In genomic region chr3:92153322-92153721, GRCm38 (mm10) we compare ENCODE assay signal across 9 mouse cellular contexts. TPM values are rescaled to one million over a fixed set of nuclear protein-coding genes. Genes with fewer than 3 reads are reported as not detected.
DNase-seq lines count a peak whose midpoint lies in the region; ATAC-seq lines count a peak whose summit lies in the region.
"Had no signal": no experiment of that assay in that cellular context is flagged by ENCODE, and none has a peak within 500 bp of the region (broad histone marks: within the 10 kb centered on the region; RNA-seq: fewer than 3 reads in every experiment).

No protein-coding gene starts in this region.

- H3K27ac ChIP-seq in kidney, embryonic 15.5 days = no peak overlapping the region
- no peak overlapping the region for H3K27ac ChIP-seq in hindbrain, embryonic 14.5 days

- no peaks in the 10 kb centered on the region for H3K9me3 ChIP-seq in kidney, embryonic 15.5 days (replicated peaks)
- H3K9me3 ChIP-seq in hindbrain, embryonic 14.5 days (ENCODE audit: control insufficient read depth, low read length) = no peaks in the 10 kb centered on the region

- 0 out of 2 replicates have a peak, but pooled peaks cover 3% of the 10 kb centered on the region for H3K4me1 ChIP-seq in kidney, embryonic 15.5 days
- no peaks in the 10 kb centered on the region for H3K4me1 ChIP-seq in hindbrain, embryonic 14.5 days (replicated peaks; ENCODE audit: control insufficient read depth, insufficient read depth, low read length)

- peak; percentile 7 to 60 for DNase-seq in kidney, adult 8-10 months
- peak; percentile 24 for DNase-seq in Muller cell, postnatal 12 days (ENCODE audit: inconsistent ontology term)
- DNase-seq in c-Kit-positive CD71-positive TER-119-negative erythroid progenitor cells, embryonic 14.5 days (ENCODE audit: low read depth) = peak; percentile 31
- peak; percentile 88 for DNase-seq in hindbrain, embryonic 14.5 days (ENCODE audit: low spot score)
- peak; percentile 5 to 10 for DNase-seq in left cerebral cortex, adult 8-10 months (ENCODE audit: low spot score in 2 of 2)
- peak; percentile 13 for DNase-seq in retina, postnatal 7 days (ENCODE audit: low read depth, low spot score)

- H3K4me3 ChIP-seq in kidney, embryonic 15.5 days (replicated peaks) = no peak overlapping the region
- no peak overlapping the region for H3K4me3 ChIP-seq in hindbrain, embryonic 14.5 days (replicated peaks; ENCODE audit: low read length)

- no peak for ATAC-seq in kidney, embryonic 15.5 days (replicated peaks; ENCODE audit: low FRiP score)
- ATAC-seq in hindbrain, embryonic 14.5 days (ENCODE audit: low FRiP score) = no peak
- ATAC-seq in inflammation-experienced regulatory T-cells, adult 6 months = no peak

- no peak overlapping the region for H3K4me2 ChIP-seq in kidney, embryonic 15.5 days
- no peak overlapping the region for H3K4me2 ChIP-seq in hindbrain, embryonic 14.5 days (replicated peaks)

- H3K9ac ChIP-seq in kidney, embryonic 15.5 days = no peak overlapping the region
- no peak overlapping the region for H3K9ac ChIP-seq in hindbrain, embryonic 14.5 days

- H3K36me3 ChIP-seq in kidney, embryonic 15.5 days = no peaks in the 10 kb centered on the region
- H3K36me3 ChIP-seq in hindbrain, embryonic 14.5 days (replicated peaks; ENCODE audit: control insufficient read depth, insufficient read depth) = no peaks in the 10 kb centered on the region

- no peaks in the 10 kb centered on the region for H3K27me3 ChIP-seq in kidney, embryonic 15.5 days
- no peaks in the 10 kb centered on the region for H3K27me3 ChIP-seq in hindbrain, embryonic 14.5 days (ENCODE audit: control insufficient read depth, insufficient read depth, low read length)

RNA-seq across cellular contexts. Expression of gene Lelp1, which starts 10.8 kb away (rescaled TPM):
- not detected in 2 replicates for polyA plus RNA-seq in kidney, embryonic 15.5 days (2015; fragmentation: Nextera tagmentation; extraction: Ambion mirVana)
- polyA plus RNA-seq in hindbrain, embryonic 14.5 days (2014; fragmentation: Nextera tagmentation; extraction: Ambion mirVana) = not detected in 2 replicates
- total RNA-seq in left cerebral cortex, adult 8-10 months (2022) = not detected
- not detected for polyA plus RNA-seq in inflammation-experienced regulatory T-cells, adult 6 months (2017; shearing (Covaris generic))
- polyA plus RNA-seq: lung, embryonic 16.5 days had no signal

RNA-seq across cellular contexts. Expression of gene Prr9, which starts 29.6 kb away (rescaled TPM):
- polyA plus RNA-seq in kidney, embryonic 15.5 days (2015; fragmentation: Nextera tagmentation; extraction: Ambion mirVana) = not detected in 2 replicates
- polyA plus RNA-seq in hindbrain, embryonic 14.5 days (2014; fragmentation: Nextera tagmentation; extraction: Ambion mirVana) = not detected in 2 replicates
- total RNA-seq in left cerebral cortex, adult 8-10 months (2022) = not detected
- not detected for polyA plus RNA-seq in inflammation-experienced regulatory T-cells, adult 6 months (2017; shearing (Covaris generic))
- polyA plus RNA-seq: lung, embryonic 16.5 days had no signal

Comparison
In these comparisons a context has a peak if more than half of its experiments do, and no peak if none do; other contexts are left out.
1. DNase-seq: peak in every context shown above with its lines; median percentile 88 in hindbrain, embryonic 14.5 days; 34 in kidney, adult 8-10 months; 31 in c-Kit-positive CD71-positive TER-119-negative erythroid progenitor cells, embryonic 14.5 days; 24 in Muller cell, postnatal 12 days; 13 in retina, postnatal 7 days; 8 in left cerebral cortex, adult 8-10 months.